Mouse (Mus musculus) cerebellum, adult 2 months (tissue): ENCODE measurements at regions not wholly inside any gene's neighbourhood (a gene's known extent, or its start where the extent isn't known, plus 50 kb on each side); places are given as distances from the start of the nearest gene placed in this dataset.

ENCODE experiments used
- CTCF ChIP-seq: fragments of 200-500 bp; IDR thresholded peaks from 2 replicates; pipeline ENCODE4 v1.5.1; 2011; ENCODE audit warnings: low read depth, mild to moderate bottlenecking, control low read depth, low read length, moderate library complexity, borderline replicate concordance; ENCODE audit not compliant: insufficient read depth
- POLR2A ChIP-seq: fragments of 200-500 bp; IDR thresholded peaks from 2 replicates; pipeline ENCODE4 v1.6.1; 2011; ENCODE audit warnings: low read length, control low read depth, borderline replicate concordance; ENCODE audit not compliant: insufficient read depth

- TF ChIP-seq POLR2A (no peak), CTCF (no peak)
Measured at GRCm38 (mm10) chr11:64749976-64750375, 228.9 kb upstream of the Elac2 start.
